Mouse (Mus musculus): ENCODE data around the gene Dazap1.

The Dazap1 gene

DNA sequence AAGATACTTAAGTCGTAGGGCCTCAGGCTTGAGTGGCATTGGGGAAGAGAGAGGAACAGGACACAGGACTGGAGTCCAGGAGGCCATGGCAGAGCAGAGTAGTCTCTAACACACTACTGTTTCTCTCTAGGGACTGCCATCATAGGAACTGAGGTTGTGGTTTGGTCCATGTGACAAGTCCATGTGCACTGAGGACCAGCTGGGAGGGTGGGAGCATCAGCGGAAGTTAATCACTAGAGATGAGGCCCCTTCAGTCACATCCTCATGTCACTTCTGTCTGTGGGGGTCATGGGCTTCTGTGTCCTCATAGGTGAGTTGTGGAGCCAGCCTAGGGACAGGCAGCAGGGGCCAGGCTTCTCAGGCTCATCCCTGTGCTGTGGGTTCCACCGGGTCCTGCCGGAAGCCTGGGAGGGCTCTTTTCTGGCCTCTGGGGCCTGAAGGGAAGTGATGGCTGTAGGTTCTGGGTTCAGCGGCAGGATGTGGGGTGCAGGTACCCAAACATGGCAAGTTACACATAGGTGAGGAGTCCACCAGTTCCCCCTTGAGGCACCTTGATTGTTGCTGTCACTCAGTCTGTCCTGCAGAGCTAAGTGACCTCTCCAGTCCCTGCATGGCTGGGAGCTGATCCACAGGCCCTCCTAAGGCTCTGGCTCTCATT lies 10.0 kb downstream of the Dazap1 start:
- DNase-seq (ENCODE audit: low spot score in 2 of 2), result no peak

DNA sequence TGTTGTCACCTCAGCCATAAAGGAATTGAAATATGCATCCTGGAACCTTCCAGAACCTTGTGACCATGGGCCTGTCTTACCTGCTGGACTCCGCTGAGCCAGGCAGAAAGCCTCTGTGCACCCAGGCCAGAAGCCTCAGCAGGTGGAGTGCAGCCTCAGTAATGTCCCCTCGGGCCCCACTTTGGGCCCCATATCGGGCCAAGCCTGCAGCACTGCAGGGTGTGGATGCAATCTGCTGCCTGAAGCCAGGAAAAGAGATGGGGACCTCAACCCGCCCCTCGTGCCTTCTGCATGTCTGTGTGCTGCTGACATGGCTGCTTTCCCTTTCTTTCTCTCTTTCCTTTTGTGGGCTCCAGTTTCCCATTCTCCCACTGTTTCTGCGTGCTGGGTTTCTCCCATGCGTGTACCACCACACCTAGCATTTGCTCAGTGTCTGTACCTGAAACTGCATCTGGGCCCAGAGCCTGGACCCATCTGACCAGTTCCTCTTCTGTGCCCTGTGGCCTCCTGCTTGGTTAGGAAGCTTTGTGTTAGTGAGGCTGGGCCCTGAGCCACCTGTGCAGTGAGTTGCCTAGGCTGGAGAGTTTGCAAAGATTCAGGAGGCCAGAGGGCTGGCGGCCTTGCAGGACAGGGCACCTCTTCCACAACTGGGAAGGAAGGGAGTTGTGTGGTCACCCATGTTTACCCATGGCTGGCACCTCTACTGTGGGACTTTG lies 10.7 kb downstream of the Dazap1 start:
- DNase-seq (ENCODE audit: low spot score in 2 of 2), result no peak

DNA sequence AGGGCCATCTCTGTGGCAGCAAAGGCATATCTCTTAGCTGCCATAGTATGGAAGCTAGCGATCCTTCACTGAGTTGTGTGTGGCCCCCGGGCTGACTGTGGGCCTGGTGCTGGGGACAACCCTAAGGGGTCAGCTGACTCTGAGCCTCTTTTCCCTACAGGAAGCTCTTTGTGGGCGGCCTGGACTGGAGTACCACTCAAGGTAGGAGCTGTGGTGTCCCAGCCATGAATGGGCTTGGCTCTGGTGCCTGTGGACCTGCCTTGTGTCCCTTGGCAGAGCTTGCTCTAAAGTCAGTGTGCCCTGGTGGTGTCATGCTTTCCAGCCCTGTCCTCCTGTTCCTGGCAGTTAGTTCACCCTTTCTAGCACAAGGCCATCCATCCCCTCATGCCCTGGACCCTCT lies 12.6 kb downstream of the Dazap1 start:
- no peak for DNase-seq (ENCODE audit: low spot score in 2 of 2)

DNA sequence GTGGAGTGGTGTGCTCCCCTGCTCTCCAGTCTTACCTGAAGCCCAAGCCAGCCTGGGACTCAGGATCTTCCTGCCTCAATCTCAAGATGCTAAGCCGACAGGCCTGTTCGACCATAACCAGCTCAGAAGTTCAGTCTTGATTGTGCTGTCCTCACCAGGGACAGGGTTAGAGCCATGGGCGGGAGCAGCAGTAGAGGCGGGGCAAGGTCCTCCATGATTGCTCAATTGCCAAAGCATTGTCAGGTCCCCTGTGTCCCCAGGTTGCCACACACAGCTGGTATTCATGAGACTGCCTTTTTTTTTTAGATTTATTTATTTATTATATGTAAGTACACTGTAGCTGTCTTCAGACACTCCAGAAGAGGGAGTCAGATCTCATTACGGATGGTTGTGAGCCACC lies 15.0 kb downstream of the Dazap1 start:
- DNase-seq (ENCODE audit: low spot score in 2 of 2), result no peak

DNA sequence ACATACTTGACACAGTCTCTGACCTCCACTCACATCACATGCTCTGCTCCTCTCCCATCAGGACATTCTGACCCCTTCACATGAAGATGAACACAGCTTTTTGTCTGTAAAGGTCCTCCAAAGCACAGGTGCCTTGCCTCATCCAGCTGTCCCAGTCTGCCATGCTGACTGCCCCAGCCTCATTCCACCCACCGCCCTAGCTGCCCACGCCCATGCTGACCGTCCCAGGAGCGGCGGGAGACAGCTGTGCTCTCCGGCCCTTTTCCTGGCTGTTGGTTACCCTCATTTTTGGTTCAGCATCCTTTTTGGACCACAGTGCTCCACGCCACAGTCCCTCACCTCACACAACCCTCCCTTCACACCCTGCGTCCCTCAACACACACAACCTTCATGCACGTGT lies 17.1 kb downstream of the Dazap1 start:
- no peak for DNase-seq (ENCODE audit: low spot score in 2 of 2)

DNA sequence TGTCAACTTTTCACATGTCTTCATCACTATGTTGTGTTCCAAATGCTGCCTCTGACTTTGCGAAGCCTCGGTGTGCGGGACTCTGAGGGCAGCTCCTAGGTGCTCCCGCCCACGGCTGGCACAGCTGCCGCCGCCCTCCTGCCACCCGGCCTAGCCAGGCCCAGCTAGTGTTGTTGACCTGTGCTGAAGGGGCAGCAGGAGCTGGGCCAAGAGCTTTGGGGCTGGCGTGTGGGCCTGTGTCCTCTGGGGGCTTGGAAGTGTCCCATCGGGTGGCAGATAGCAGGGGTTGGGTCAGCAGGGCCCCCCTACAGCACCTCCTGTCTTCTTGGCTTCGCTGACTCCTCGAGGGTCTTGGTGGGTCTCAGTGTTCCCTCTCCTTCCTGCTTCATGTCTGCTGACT lies 18.0 kb downstream of the Dazap1 start:
- no peak for DNase-seq (ENCODE audit: low spot score in 2 of 2)

DNA sequence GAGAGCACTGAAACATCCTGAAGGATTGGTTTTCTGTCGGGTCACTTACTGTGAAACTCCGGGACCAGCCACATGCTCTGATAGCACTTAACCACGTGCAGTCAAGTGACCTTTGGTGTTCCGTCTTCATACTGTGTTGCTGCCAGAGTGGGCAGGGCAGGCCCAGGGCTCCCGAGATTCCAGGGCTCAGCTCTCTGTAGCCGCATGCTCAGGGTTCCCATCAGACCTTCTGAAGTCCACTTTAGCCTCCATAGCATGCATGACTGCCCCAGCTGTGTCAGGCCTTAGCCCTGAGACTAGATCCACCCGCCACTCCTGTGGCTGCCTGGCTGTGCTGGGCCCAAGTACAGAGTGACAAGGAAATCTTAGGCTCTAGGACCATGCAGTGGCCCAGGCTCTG lies 20.0 kb downstream of the Dazap1 start:
- no peak for DNase-seq (ENCODE audit: low spot score in 2 of 2)

DNA sequence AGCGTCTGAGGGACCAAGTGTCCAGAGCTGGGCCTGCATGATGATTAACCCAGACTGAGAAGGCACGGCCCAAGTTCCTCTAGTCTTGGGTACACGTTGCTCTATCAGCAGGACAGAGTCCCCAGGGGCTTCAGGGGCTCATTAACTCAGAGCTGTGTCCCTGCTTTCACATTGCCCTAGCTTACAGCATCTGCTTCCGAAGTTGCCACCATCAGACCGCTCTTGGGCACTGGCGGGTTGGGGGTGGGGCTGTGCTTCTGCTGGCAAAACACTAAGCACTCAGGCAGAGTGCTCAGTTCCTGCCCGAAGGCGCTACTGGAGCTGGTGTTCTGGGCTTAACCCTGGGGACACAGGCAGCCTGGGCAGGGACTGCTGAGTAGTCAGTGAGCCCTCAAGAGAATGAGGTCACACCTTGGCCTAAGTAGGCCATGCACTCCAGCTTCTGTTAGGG lies 20.7 kb downstream of the Dazap1 start:
- peak; percentile 57 to 59 for DNase-seq (ENCODE audit: low spot score in 2 of 2)

DNA sequence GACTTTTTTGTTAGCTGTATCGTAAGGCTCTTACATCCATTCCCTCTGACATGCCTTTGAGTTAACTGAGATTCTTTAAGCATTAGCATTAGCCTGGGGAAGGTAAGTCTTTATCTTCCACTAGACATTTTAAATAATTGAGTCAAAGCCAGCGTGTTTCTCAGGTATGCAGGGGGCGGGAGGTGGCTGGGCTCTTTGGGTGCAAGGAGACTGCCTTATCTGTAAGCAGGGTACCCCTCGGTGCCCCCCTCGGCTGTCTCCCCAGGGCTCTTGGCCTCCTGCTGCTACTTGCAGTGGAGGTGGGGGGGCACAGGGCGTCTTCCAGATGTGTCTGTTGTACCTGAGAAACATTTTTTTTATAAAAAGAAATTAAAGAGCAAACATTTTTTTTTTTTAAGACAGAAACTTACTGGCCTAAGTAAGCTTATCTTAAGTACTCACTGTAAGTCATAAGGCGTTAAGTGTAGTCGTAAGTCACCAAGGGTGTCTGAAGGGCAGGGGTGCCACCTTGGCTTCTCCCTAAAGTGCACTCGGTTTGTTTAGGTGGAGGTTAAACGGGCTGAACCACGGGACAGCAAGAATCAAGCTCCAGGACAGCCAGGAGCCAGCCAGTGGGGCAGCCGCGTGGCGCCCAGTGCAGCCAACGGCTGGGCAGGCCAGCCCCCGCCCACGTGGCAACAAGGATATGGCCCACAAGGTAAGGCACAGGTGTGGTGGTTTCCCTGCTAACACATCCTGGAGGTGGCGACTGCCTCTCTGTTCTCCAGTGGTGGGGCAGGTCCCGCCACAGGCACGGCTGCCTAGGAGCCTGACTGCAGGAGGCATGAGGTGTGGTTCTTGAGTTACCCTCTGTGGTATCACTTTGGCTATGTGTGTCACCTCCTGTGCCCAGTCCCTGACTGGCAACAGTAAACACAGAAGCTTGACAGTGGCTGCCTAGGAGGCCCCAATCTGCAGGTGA lies 21.5 kb downstream of the Dazap1 start:
- no peak for DNase-seq (ENCODE audit: low spot score in 2 of 2)

DNA sequence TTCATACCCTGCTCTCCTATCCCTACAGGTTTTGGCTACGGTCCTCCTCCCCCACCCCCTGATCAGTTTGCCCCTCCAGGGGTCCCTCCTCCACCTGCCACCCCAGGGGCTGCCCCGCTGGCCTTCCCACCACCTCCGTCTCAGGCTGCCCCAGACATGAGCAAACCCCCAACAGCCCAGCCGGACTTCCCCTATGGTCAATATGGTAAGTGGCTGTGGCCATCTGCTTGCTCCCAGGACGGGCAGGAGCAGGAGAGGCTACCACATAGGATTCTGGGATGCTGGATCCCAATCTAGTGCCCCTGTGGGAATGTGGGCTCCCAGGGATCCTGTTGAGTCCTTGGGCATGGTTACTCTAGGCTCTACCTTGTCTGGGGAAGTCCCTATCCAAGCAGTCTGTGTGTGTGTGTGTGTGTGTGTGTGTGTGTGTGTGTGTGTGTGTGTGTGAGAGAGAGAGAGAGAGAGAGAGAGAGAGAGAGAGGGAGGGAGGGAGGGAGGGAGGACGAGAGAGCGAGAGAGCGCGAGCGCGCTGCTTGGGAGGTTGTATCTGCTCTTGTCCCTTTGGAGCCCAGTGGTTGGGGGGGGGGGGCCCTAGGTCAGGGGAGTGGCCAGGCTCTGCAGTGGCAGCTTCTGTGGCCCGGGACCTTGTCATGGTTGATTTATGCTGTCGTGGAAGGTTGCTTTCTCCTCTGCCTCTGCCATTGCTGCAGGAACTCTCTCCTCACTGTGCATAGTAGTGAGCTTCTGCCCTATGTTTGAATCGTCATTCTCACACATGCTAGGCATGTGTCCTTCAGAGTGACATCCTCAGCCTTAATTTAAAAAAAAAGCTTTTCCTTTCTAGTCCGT lies 24.2 kb downstream of the Dazap1 start:
- DNase-seq (ENCODE audit: low spot score in 2 of 2), result no peak

DNA sequence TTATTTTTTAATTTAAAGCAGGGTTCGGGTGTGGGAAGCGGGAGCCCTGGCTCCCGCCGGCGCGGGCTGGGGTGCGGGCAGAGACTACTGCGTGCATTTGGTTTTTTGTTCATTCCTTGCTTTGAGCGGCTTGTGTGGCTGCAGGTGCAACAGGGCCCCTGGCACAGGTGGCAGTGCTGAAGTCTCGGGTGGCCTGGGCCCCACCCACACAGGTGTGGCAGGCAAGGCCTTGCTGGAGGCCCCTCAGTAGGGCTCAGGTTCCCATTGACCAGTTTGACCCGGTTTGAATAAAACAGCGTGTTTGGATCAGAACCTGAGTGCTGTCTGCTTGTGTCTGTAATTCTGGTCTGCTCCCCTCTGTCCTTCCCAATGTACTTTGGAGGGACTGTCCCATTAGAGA lies 26.8 kb downstream of the Dazap1 start:
- DNase-seq (ENCODE audit: low spot score in 2 of 2), result no peak

DNA sequence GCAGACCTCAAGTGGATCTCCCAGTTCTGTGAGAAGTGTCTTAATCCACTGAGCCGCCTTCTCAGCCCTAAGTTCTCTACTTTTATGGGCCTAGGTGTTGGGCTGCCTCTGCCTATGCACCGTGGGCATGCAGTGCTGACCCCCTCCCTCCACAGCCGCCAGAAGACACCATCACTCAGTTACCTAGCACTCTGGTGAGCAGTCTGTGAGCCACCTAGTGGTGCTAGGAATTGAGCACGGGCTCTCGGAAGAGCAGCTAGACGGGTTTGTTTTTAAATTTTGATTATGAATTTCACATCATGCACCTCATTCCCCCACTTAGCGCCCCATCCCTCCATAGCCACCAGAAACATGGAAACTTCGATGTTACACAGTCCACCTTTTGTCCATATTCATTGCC lies 27.4 kb downstream of the Dazap1 start:
- no peak for DNase-seq (ENCODE audit: low spot score in 2 of 2)

DNA sequence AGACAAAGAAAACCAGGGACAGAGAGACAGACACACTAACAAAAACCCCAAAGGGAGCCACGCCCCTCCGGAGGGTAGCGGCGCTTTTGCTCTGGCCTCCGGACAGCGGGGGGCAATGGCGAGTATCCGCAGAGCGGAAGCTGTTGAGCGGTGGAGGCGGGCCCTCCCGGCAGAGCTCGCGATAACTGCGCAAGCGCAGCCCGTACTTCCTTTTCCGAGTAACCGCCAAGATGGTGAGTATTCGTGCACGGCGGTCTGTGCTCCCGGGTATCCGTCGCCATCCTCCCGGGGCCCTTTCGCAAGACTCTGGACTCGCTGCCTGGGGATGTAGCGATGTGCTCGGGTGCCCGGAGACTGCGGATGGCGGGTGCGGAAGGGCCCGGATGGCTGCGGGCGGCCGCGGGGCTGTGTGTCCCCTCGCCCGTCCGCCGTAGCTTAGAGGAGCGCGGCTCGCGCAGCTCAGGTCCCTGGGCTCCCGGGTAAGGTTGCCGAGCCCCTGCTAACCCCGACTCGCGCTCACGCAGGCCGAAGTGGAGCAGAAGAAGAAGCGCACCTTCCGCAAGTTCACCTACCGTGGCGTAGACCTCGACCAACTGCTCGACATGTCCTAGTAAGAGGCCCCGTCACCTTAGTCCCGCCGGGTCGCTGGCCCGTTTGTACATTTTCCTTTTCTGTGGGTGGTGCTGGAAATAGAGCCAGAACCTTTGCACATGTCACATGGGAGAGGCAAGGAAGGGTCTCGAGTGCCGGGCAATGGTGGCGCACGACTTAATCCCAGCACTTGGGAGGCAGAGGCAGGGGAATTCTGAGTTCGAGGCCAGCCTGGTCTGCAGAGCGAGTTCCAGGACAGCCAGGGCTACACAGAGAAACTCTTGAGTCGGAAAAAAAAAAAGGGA lies 31.2 kb downstream of the Dazap1 start, which contains the start of gene Rps15:
Gene Rps15, plus strand, starts transcription at position 203 of the 896 bp plus-strand sequence.
- DNase-seq (ENCODE audit: low spot score in 2 of 2), result peak; percentile 96 to 97

DNA sequence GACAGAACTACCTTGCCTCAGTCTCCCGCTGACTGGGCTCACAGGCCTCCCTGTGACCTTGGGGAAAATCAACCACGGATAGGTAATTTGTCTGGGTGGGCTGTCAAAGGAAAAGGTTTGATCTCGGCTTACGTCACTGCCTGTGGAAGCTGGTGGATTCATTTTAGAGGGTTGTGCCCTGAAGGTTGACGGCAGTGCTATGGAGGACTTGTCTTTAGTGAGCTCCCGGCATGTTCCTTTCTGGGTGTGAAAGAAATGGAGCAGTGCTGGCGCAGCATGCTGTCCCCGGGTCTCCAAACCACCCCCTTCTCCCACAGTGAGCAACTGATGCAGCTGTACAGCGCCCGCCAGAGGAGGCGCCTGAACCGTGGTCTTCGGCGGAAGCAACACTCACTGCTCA lies 32.0 kb downstream of the Dazap1 start:
- no peak for DNase-seq (ENCODE audit: low spot score in 2 of 2)

DNA sequence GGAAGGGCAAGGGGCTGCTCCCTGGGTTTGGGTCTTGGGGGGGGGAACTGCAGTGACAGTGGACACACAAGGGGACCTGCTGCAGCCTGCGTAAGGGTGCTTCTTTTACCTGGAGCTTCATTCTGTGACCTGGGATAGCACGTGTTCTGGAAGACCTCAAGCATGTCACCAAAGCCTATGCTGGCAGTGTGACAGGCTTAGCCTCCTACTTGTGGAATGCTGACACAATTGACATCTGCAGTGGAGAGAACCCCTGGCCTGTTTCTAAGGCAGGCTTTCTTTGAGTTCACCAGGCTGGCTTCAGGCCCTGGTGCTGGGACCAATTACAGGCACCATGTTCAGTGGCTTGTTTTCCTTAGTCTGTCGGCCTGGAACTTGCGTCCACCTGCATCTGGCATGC lies 33.0 kb downstream of the Dazap1 start:
- no peak for DNase-seq (ENCODE audit: low spot score in 2 of 2)

DNA sequence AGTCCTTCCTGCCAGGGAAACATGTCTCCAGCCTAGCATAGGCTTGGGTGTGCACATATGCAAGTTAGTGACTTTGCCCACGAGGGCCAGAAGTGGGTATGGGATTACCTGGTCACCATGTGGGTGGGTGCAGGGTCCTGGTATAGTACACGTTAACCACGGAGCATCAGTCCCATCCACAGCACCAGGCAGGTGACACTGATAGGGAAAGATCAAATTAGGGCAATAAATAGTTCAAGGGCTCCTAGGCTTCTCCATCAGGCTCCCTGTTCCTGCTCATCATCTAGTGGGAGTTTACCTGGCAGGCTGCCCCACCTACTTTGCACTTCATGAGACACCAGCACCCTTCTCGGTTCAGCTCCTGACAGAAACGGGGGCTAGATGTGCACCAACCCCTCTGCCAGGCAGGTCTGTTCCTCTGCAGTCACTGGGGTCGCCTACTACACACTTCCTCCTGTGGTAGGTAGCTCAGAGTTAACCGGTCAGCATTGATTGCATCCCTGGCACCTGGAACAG lies 33.6 kb downstream of the Dazap1 start:
- DNase-seq (ENCODE audit: low spot score in 2 of 2), result peak in 1 of 2 experiments; percentile 73

DNA sequence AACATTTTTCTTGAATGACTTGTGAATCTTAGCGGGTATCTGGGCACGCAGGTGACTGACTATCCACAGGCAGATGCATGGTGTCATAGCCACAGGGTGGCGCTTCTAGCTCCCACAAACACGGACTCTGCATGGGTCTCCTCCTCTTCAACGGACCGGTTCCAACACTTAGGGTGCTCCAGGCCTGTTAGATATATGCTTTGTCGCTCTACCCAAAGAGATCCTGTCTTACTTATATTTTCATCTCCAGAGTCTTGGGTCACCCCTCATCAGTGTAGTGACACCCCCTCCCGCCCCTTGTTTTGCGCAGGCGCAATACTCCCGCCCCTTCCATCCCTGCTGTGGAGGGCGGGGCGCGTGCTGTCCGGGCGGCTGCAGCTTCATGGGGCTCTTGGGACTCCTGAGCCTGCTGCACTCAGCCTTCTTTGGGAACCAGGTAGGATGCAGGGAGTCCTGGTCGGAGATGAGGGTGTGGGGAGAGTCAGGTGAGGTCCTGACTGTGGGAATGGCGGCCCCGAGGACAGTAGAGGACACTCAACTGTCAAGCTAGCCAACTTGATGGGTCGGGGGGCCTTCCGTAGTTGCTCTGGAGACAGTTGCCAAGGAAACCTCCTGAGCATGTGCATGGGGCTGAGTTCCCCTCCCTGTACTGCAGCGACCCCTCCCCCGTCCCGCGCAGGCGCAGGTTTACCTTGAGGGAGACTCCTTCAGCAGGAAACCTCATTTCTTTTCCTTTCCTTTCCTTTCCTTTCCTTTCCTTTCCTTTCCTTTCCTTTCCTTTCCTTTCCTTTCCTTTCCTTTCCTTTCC lies 34.5 kb downstream of the Dazap1 start, which contains the start of gene Apc2:
Gene Apc2, plus strand, starts transcription at position 360 of the 808 bp plus-strand sequence.
- peak; percentile 90 to 92 for DNase-seq (ENCODE audit: low spot score in 2 of 2)

DNA sequence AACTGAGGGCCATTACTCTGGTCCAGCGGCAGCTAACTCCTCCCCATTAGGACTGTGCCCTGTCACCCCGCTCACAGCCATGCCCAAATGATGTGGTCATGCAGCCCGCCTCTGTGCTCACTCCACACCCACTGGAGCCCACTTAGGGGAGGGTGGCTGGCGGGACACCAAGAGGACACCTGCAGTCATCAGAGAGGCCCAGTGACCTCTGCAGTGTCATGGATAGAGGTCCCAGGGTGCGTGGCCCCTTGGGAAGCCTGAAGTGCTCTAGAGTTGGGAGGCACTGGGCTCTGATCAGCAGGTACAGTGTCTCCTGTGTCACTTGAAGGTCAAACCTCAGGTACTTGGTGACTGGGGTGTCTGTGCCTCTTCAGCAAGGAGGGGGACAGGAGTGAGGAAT lies 35.5 kb downstream of the Dazap1 start:
- peak in 1 of 2 experiments; percentile 66 for DNase-seq (ENCODE audit: low spot score in 2 of 2)

DNA sequence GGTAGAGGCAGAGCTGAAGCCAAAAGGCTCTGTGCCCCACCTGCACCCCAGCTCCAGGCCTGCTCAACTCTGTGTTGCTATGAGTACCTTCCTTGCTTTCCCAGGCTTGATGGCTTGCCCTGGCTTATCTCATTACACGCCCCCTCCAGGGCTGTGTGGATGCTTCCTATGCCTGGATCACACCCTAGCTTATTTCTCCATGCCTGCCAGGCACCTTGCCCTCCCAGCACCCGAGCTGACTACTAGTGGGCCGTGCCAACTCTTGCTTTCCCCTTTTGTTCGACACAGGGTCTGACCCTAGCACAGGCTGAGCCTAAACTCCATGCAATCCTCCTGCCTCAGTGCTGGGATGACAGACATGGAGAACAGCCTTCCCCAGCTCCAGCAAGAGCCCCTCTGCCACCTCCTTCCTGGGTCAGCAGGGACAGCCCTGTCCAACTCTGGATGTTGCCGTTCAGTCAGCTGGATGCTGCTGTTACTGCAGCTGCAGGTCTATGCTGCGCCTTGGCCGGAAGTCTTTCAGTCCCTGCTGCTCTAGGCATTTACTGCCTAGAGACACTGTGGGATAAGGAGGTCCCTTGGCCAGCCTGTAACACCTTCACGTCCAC lies 36.3 kb downstream of the Dazap1 start:
- DNase-seq (ENCODE audit: low spot score in 2 of 2), result no peak
